Mouse (Mus musculus) gastrocnemius, postnatal 25 days (tissue): ENCODE measurements around the gene Armh4. TPM values are rescaled to one million over a fixed set of nuclear protein-coding genes. Genes with fewer than 3 reads are reported as not detected.
A peak's percentile ranks its signal among the peaks of the same experiment; 100 is the strongest.
"Not testable (repeated sequence)": the region's sequence is repeated elsewhere in the genome, so short reads cannot be mapped to it uniquely, and the experiment has no call there.

Experiments
- DNase-seq: peaks from one replicate; pipeline ENCODE4 v3.0.0; 2022
- long read RNA-seq, 2 experiments: library from polyadenylated mRNA; stranded (forward); transcript quantifications; one replicate each; pipeline ENCODE4 v2.0.0; 2021
- total RNA-seq, 2 experiments: library from RNA; stranded (reverse); gene quantifications; 1 replicate in 1 of 2; 2 replicates in 1 of 2; pipeline ENCODE4 v1.2.3; 2021

Gene Armh4
- 1 to 10 TPM in 1 of 2 experiments, under 1 TPM in 1; 0.79 to 2.6 TPM for total RNA-seq
- long read RNA-seq, experiment 1 = 0 reads
- long read RNA-seq, experiment 2, full-length matches to known transcripts = 1 of 2 reads
- long read RNA-seq, experiment 2, partial matches to known transcripts = 0 of 2 reads
- long read RNA-seq, experiment 2, other reads (novel, unspliced or antisense) = 1 of 2 reads

GRCm38 (mm10) chr14:49782715-49783531 lies at the start of gene Armh4:
Armh4 (minus strand) TSS chr14:49783383.
- DNase-seq = peak; percentile 45

GRCm38 (mm10) chr14:49829192-49830171 lies 46.3 kb upstream of the Armh4 start:
- no peak for DNase-seq

- DNase-seq = not testable (repeated sequence)
Measured at GRCm38 (mm10) chr14:49819721-49820440, 36.7 kb upstream of the Armh4 start.

- DNase-seq = not testable (repeated sequence)
Measured at GRCm38 (mm10) chr14:49818713-49819208, 35.6 kb upstream of the Armh4 start.

GRCm38 (mm10) chr14:49812966-49813365 lies 29.8 kb upstream of the Armh4 start:
- not testable (repeated sequence) for DNase-seq

- DNase-seq = not testable (repeated sequence)
Measured at GRCm38 (mm10) chr14:49805051-49805450, 21.9 kb upstream of the Armh4 start.

GRCm38 (mm10) chr14:49801444-49801843 lies 18.3 kb upstream of the Armh4 start:
- DNase-seq = no peak

GRCm38 (mm10) chr14:49793948-49794347 lies 10.8 kb upstream of the Armh4 start:
- no peak for DNase-seq

GRCm38 (mm10) chr14:49790542-49790941 lies 7.4 kb upstream of the Armh4 start:
- no peak for DNase-seq

- DNase-seq = no peak
Measured at GRCm38 (mm10) chr14:49785793-49786192, 2.6 kb upstream of the Armh4 start.

- no peak for DNase-seq
Measured at GRCm38 (mm10) chr14:49783866-49784265, 683 bp upstream of the Armh4 start.

GRCm38 (mm10) chr14:49780416-49780815 lies 2.8 kb downstream of the Armh4 start:
- no peak for DNase-seq

GRCm38 (mm10) chr14:49777539-49777938 lies 5.6 kb downstream of the Armh4 start:
- not testable (repeated sequence) for DNase-seq

- no peak for DNase-seq
Measured at GRCm38 (mm10) chr14:49771746-49772145, 11.4 kb downstream of the Armh4 start.

GRCm38 (mm10) chr14:49766601-49767000 lies 16.6 kb downstream of the Armh4 start:
- no peak for DNase-seq

- DNase-seq = no peak
Measured at GRCm38 (mm10) chr14:49755845-49756244, 27.3 kb downstream of the Armh4 start.

GRCm38 (mm10) chr14:49752614-49753013 lies 30.6 kb downstream of the Armh4 start:
- no peak for DNase-seq

GRCm38 (mm10) chr14:49745874-49746273 lies 37.3 kb downstream of the Armh4 start:
- DNase-seq = no peak

GRCm38 (mm10) chr14:49743946-49744526 lies 39.1 kb downstream of the Armh4 start:
- no peak for DNase-seq

GRCm38 (mm10) chr14:49739328-49739727 lies 43.9 kb downstream of the Armh4 start:
- no peak for DNase-seq

- DNase-seq = no peak
Measured at GRCm38 (mm10) chr14:49738441-49739088, 44.6 kb downstream of the Armh4 start.
